Mouse (Mus musculus) CH12.LX (cell line): ENCODE measurements around the gene Zfp277. TPM values are rescaled to one million over a fixed set of nuclear protein-coding genes. Genes with fewer than 3 reads are reported as not detected.

Source experiments
- DNase-seq: peaks from one replicate; pipeline ENCODE4 v3.0.0-alpha.2; 2013; ENCODE audit errors: extremely low read depth
- H3K27ac ChIP-seq: 2 replicates; pipeline ENCODE4 v1.5.1; 2012; ENCODE audit warnings: low read depth, mild to moderate bottlenecking, control low read depth, moderate library complexity; ENCODE audit not compliant: insufficient read depth
- H3K27me3 ChIP-seq: replicated peaks from 2 replicates; pipeline ENCODE3; 2012; ENCODE audit warnings: inconsistent platforms
- H3K36me3 ChIP-seq, 2 experiments: replicated peaks in 1 of 2; 2 replicates each; pipeline versions ENCODE3 to v1.6.1; 2012; ENCODE audit warnings: inconsistent platforms in 1 of 2, low read length in 1 of 2, mild to moderate bottlenecking in 1 of 2, mixed read lengths in 1 of 2, moderate library complexity in 1 of 2; ENCODE audit not compliant: control insufficient read depth in 1 of 2, insufficient read depth in 1 of 2
- H3K4me1 ChIP-seq, 2 experiments: 2 replicates each; pipeline ENCODE4 v1.6.1; 2012; ENCODE audit warnings: inconsistent platforms in 1 of 2, moderate library complexity in 1 of 2; ENCODE audit not compliant: insufficient read depth in 2 of 2, control insufficient read depth in 1 of 2
- H3K4me2 ChIP-seq: 2 replicates; pipeline ENCODE4 v1.6.1; 2012; ENCODE audit warnings: low read depth, mild to moderate bottlenecking, control low read depth; ENCODE audit not compliant: poor library complexity, insufficient read depth, severe bottlenecking
- H3K4me3 ChIP-seq, 3 experiments: fragments of 150-350 bp in 1 of 3; sonication (generic) in 1 of 3; replicated peaks in 1 of 3; 2 replicates each; pipeline versions ENCODE3 to v1.5.1; 2011 to 2012; ENCODE audit warnings: low read depth in 2 of 3, low read length in 2 of 3, mild to moderate bottlenecking in 2 of 3, moderate library complexity in 2 of 3, control low read depth in 1 of 3, improper control_type of control experiment in 1 of 3, inconsistent platforms in 1 of 3, mixed read lengths in 1 of 3; ENCODE audit not compliant: poor library complexity in 1 of 3
- H3K79me2 ChIP-seq: replicated peaks from 2 replicates; pipeline ENCODE4 v1.6.1; 2012; ENCODE audit warnings: mild to moderate bottlenecking, moderate library complexity; ENCODE audit not compliant: control insufficient read depth, poor library complexity, insufficient read depth, severe bottlenecking; ENCODE audit errors: extremely low read depth
- H3K9ac ChIP-seq: 2 replicates; pipeline ENCODE4 v1.6.1; 2012; ENCODE audit warnings: low read depth, mild to moderate bottlenecking, control low read depth, moderate library complexity; ENCODE audit not compliant: insufficient read depth
- H3K9me3 ChIP-seq: replicated peaks from 2 replicates; pipeline ENCODE3; 2012; ENCODE audit warnings: low read length, inconsistent platforms, mixed read lengths
- BHLHE40 ChIP-seq: IDR thresholded peaks from 2 replicates; pipeline ENCODE4 v1.6.1; 2011; ENCODE audit warnings: mild to moderate bottlenecking, low read depth, low read length, improper control_type of control experiment
- CHD2 ChIP-seq: IDR thresholded peaks from 2 replicates; pipeline ENCODE4 v1.6.1; 2011; ENCODE audit warnings: low read length, improper control_type of control experiment
- ETS1 ChIP-seq: conservative IDR thresholded peaks from 2 replicates; pipeline ENCODE4 v1.6.1; 2012; ENCODE audit warnings: low read depth, mild to moderate bottlenecking, inconsistent platforms, low read length, improper control_type of control experiment, moderate library complexity
- HCFC1 ChIP-seq: IDR thresholded peaks from 2 replicates; pipeline ENCODE4 v1.6.1; 2012; ENCODE audit warnings: low read depth, mild to moderate bottlenecking, inconsistent platforms, low read length, improper control_type of control experiment
- JUN ChIP-seq: IDR thresholded peaks from 2 replicates; pipeline ENCODE4 v1.6.1; 2011; ENCODE audit warnings: low read depth, mild to moderate bottlenecking, low read length, improper control_type of control experiment, moderate library complexity; ENCODE audit not compliant: insufficient read depth
- KAT2A ChIP-seq: IDR thresholded peaks from 2 replicates; pipeline ENCODE4 v1.6.1; 2012; ENCODE audit warnings: low read length, improper control_type of control experiment, inconsistent platforms; ENCODE audit not compliant: insufficient replicate concordance
- MEF2A ChIP-seq: IDR thresholded peaks from 2 replicates; pipeline ENCODE4 v1.6.1; 2014; ENCODE audit warnings: low read depth, mild to moderate bottlenecking, inconsistent platforms, low read length, improper control_type of control experiment, borderline replicate concordance
- MXI1 ChIP-seq: IDR thresholded peaks from 2 replicates; pipeline ENCODE4 v1.6.1; 2011; ENCODE audit warnings: mild to moderate bottlenecking, low read depth, low read length, improper control_type of control experiment
- MYC ChIP-seq: IDR thresholded peaks from 2 replicates; pipeline ENCODE4 v1.6.1; 2011; ENCODE audit warnings: low read depth, mild to moderate bottlenecking, improper control_type of control experiment, low read length
- RCOR1 ChIP-seq: conservative IDR thresholded peaks from 2 replicates; pipeline ENCODE4 v1.6.1; 2012; ENCODE audit warnings: low read depth, mild to moderate bottlenecking, inconsistent platforms, low read length, improper control_type of control experiment
- TCF12 ChIP-seq: IDR thresholded peaks from 2 replicates; pipeline ENCODE4 v1.6.1; 2014; ENCODE audit warnings: low read depth, mild to moderate bottlenecking, inconsistent platforms, low read length, improper control_type of control experiment
- UBTF ChIP-seq: IDR thresholded peaks from 2 replicates; pipeline ENCODE4 v1.6.1; 2012; ENCODE audit warnings: low read depth, mild to moderate bottlenecking, inconsistent platforms, low read length, improper control_type of control experiment, moderate library complexity
- ZC3H11A ChIP-seq: IDR thresholded peaks from 2 replicates; pipeline ENCODE4 v1.6.1; 2012; ENCODE audit warnings: low read depth, mild to moderate bottlenecking, inconsistent platforms, low read length, improper control_type of control experiment
- ZKSCAN1 ChIP-seq: IDR thresholded peaks from 2 replicates; pipeline ENCODE4 v1.6.1; 2012; ENCODE audit warnings: low read depth, inconsistent platforms, low read length, improper control_type of control experiment, borderline replicate concordance
- ZMIZ1 ChIP-seq: IDR thresholded peaks from 2 replicates; pipeline ENCODE4 v1.6.1; 2012; ENCODE audit warnings: low read depth, mild to moderate bottlenecking, inconsistent platforms, low read length, improper control_type of control experiment
- ZNF384 ChIP-seq: IDR thresholded peaks from 2 replicates; pipeline ENCODE4 v1.6.1; 2012; ENCODE audit warnings: low read depth, low read length, improper control_type of control experiment, inconsistent platforms
- dilution Hi-C: fragments of 300-500 bp; cut with MboI; formaldehyde crosslinking; loops from 2 replicates; pipeline ENCODE4 v1.14.3; 2020; ENCODE audit warnings: low sequenced_read_pairs; ENCODE audit not compliant: extremely low pct_unique_long_range_greater_than_20kb, extremely low pct_ligation_motif_present
- in situ Hi-C: fragments of 300-500 bp; cut with MboI; formaldehyde crosslinking; loops from 3 replicates; pipeline ENCODE4 v1.14.3; 2019; ENCODE audit warnings: low sequenced_read_pairs, low pct_ligation_motif_present, low pct_unique_long_range_greater_than_20kb, mixed read lengths
- polyA plus RNA-seq: library from polyadenylated mRNA; unstranded; fragments of >175 nt; gene quantifications from 2 replicates; pipeline ENCODE4 v1.2.1, GENCODE M21; 2012; ENCODE audit warnings: low read depth; ENCODE audit not compliant: insufficient read length
- total RNA-seq, 2 experiments: library from RNA; depleted of rRNA; stranded (reverse); fragments of 300-350 nt in 1 of 2; fragments of >200 nt in 1 of 2; gene quantifications; 2 replicates each; pipeline ENCODE4 v1.2.3; 2012 to 2014

Gene Zfp277
- total and polyA plus RNA-seq, 3 experiments: 13.7 to 31.2 (median 18.9) TPM

DNA sequence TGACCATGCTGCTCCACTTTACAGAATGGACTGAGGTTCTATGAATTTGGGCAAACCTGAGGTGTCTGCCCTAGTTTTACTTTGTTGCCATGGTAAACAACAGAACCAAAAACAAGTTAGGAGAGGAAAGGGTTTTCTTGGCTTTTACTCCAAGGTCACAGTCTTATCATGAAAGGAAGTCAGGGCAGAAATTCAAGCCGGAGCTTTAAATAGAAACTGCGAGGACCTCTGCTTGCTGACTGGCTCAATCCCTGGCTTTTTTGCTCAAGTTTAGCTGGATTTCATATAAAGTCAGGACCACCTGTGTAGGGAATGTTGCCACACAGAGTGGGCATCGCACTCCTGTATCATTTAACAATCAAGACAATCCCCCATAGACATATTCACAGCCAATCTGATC lies 147.1 kb downstream of the Zfp277 start:
- H3K36me3 ChIP-seq: no peaks in the 10 kb centered on the region
- no peaks in the 10 kb centered on the region for H3K9me3 ChIP-seq
- no peak overlapping the region for H3K4me2 ChIP-seq
- H3K4me1 ChIP-seq: no peaks in the 10 kb centered on the region
- no peaks in the 10 kb centered on the region for H3K79me2 ChIP-seq
- dilution Hi-C loops: no loop called here
- in situ Hi-C loops: no loop called here
- no peak overlapping the region for H3K9ac ChIP-seq
- DNase-seq: no peak
- H3K27ac ChIP-seq: no peak overlapping the region
- no peak overlapping the region for H3K4me3 ChIP-seq
- H3K27me3 ChIP-seq: no peaks in the 10 kb centered on the region
- no peak for TF ChIP-seq HCFC1
- TF ChIP-seq UBTF: no peak
- TF ChIP-seq ZMIZ1: no peak
- no peak for TF ChIP-seq CHD2
- TF ChIP-seq ZKSCAN1: no peak
- TF ChIP-seq ZNF384: no peak
- no peak for TF ChIP-seq BHLHE40
- TF ChIP-seq ETS1: no peak
- no peak for TF ChIP-seq MXI1
- no peak for TF ChIP-seq JUN

DNA sequence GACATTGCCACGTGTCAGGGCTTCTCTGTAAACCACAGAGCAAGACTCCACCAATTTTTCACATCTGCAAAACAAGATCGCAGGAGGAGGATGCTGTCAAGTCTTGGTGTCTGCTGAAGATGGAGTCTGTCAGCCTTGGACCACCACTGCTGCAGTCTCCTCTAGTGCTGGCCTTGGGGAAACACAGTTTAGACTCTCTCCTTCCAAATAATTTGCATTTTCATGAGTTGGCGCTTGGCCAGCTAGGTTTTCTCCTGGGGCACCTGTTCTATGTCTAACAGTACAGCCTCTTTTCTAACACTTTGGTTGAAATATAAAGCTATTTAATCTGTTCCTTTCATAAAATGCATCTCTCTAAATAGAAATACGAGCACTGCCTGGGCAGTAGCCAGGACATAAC lies 159.2 kb downstream of the Zfp277 start:
- dilution Hi-C loops: no loop called here

More for the DNA sequence above, 159.2 kb downstream of the Zfp277 start:
- in situ Hi-C loops: no loop called here
- Histone ChIP-seq H3K27me3 (no peaks in the 10 kb centered on the region), H3K4me2 (no peak overlapping the region), H3K9ac (no peak overlapping the region), H3K36me3 (no peaks in the 10 kb centered on the region), H3K4me1 (peaks cover 0 to 5% of the 10 kb centered on the region in 2 experiments; a peak in 1 of 4 replicates), H3K27ac (no peak overlapping the region), H3K9me3 (no peaks in the 10 kb centered on the region), H3K79me2 (no peaks in the 10 kb centered on the region), H3K4me3 (no peak overlapping the region)
- TF ChIP-seq KAT2A: no peak
- TF ChIP-seq ZC3H11A: no peak
- no peak for TF ChIP-seq MEF2A
- no peak for TF ChIP-seq MXI1
- TF ChIP-seq TCF12: no peak
- TF ChIP-seq RCOR1: no peak
- TF ChIP-seq ZMIZ1: no peak
- no peak for TF ChIP-seq MYC
- no peak for DNase-seq
